Mouse (Mus musculus): Measurements from ENCODE around the gene Phf2.

GRCm38 (mm10) chr13:48763701-48764245 is 107.1 kb downstream of the Phf2 start:
- TF ChIP-seq CTCF (IDR thresholded peaks at IDR 0.05) (no peak), POLR2A (IDR thresholded peaks at IDR 0.05; ENCODE audit: insufficient read depth, low read depth, low read length) (no peak)
